Mouse (Mus musculus) limb, embryonic 10.5 days (tissue): Measurements from ENCODE around the gene Gbf1. TPM values are rescaled to one million over a fixed set of nuclear protein-coding genes. Genes with fewer than 3 reads are reported as not detected.

Experiments
- DNase-seq: peaks from one replicate; pipeline ENCODE4 v3.0.0-alpha.2; 2017; ENCODE audit warnings: low spot score
- H3K27ac ChIP-seq: fragments of 300-500 bp; sonication (generic); 2 replicates; pipeline ENCODE4 v1.5.1; 2016; ENCODE audit warnings: mild to moderate bottlenecking
- H3K27me3 ChIP-seq: fragments of 300-500 bp; sonication (generic); 2 replicates; pipeline ENCODE4 v1.6.1; 2016; ENCODE audit warnings: low read depth, mild to moderate bottlenecking; ENCODE audit not compliant: poor library complexity, severe bottlenecking
- H3K36me3 ChIP-seq: fragments of 300-500 bp; sonication (generic); 2 replicates; pipeline ENCODE4 v1.6.1; 2016; ENCODE audit warnings: mild to moderate bottlenecking, moderate library complexity
- H3K4me1 ChIP-seq: fragments of 300-500 bp; sonication (generic); 2 replicates; pipeline ENCODE4 v1.6.1; 2016
- H3K4me3 ChIP-seq: fragments of 300-500 bp; sonication (generic); 2 replicates; pipeline ENCODE4 v1.5.1; 2016; ENCODE audit warnings: mild to moderate bottlenecking, moderate library complexity
- H3K9me3 ChIP-seq: fragments of 300-500 bp; sonication (generic); replicated peaks from 2 replicates; pipeline ENCODE4 v1.6.1; 2016; ENCODE audit warnings: mild to moderate bottlenecking
- WGBS: fragments of 180-500 bp; shearing (Covaris S2); methylation state at CpG from one replicate; pipeline ENCODE4 v1.1.7; 2016; 5-methylcytosine and 5-hydroxymethylcytosine counted together
- polyA plus RNA-seq: library from polyadenylated mRNA; unstranded; fragments of >200 nt; fragmentation: Nextera tagmentation; extraction: Ambion mirVana; gene quantifications from 2 replicates; pipeline ENCODE4 v1.2.1, GENCODE M21; 2016

Gbf1 gene
- polyA plus RNA-seq, 1 experiment from 2014 or later: 47.8 TPM

DNA sequence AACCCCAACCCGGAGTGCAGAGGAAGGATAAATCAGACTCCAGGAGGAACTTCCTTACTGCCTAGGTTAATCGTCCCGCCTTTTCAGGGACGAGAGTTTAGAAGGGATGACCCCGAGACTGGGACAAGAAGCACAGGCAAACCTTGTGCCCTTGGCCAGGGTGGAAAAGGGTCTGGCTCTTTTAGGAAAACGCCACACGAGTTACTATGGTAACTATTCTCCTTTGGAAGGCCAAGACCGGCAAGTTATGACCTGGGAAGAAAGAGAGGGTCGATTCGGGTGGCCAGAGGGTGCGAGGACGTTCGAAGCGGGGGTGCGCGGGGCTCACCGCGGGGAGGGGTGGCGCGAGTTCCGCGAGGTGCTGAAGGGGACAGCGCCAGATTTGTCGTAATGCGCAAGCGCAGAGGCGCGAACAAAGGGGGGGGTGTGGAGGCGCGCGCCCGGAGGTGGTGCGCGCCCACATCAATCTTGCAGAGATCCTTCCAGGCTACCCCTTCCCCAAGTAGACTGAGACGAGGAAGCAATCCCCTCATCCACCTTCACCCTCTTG lies 174.5 kb downstream of the Gbf1 start, which contains the start of gene Psd:
Gene Psd (minus strand): TSS at position 401 of the 550 bp plus-strand sequence.
- H3K4me1 ChIP-seq: peaks cover 41% of the 10 kb centered on the region
- peaks cover 73% of the 10 kb centered on the region for H3K27me3 ChIP-seq
- peak; percentile 69 for DNase-seq
- peak within 1 kb of the TSS; percentile 69 for H3K4me3 ChIP-seq
- H3K9me3 ChIP-seq: no peaks in the 10 kb centered on the region
- peaks cover 17% of the 10 kb centered on the region for H3K36me3 ChIP-seq
- WGBS: under 1% methylated on average over 35 of the region's 35 CpGs
- peak within 1 kb of the TSS; percentile 83 for H3K27ac ChIP-seq

GRCm38 (mm10) chr19:46327531-46328064 lies 175.3 kb downstream of the Gbf1 start:
- peaks cover 40% of the 10 kb centered on the region for H3K4me1 ChIP-seq
- no peak for DNase-seq
- H3K4me3 ChIP-seq: peak overlapping the region; percentile 69
- H3K9me3 ChIP-seq: no peaks in the 10 kb centered on the region
- H3K27me3 ChIP-seq: peaks cover 65% of the 10 kb centered on the region
- 32% methylated on average over 14 of the region's 14 CpGs for WGBS
- H3K27ac ChIP-seq: peak overlapping the region; percentile 83; the same call in 1 of the 2 replicates
- peaks cover 20% of the 10 kb centered on the region for H3K36me3 ChIP-seq

DNA sequence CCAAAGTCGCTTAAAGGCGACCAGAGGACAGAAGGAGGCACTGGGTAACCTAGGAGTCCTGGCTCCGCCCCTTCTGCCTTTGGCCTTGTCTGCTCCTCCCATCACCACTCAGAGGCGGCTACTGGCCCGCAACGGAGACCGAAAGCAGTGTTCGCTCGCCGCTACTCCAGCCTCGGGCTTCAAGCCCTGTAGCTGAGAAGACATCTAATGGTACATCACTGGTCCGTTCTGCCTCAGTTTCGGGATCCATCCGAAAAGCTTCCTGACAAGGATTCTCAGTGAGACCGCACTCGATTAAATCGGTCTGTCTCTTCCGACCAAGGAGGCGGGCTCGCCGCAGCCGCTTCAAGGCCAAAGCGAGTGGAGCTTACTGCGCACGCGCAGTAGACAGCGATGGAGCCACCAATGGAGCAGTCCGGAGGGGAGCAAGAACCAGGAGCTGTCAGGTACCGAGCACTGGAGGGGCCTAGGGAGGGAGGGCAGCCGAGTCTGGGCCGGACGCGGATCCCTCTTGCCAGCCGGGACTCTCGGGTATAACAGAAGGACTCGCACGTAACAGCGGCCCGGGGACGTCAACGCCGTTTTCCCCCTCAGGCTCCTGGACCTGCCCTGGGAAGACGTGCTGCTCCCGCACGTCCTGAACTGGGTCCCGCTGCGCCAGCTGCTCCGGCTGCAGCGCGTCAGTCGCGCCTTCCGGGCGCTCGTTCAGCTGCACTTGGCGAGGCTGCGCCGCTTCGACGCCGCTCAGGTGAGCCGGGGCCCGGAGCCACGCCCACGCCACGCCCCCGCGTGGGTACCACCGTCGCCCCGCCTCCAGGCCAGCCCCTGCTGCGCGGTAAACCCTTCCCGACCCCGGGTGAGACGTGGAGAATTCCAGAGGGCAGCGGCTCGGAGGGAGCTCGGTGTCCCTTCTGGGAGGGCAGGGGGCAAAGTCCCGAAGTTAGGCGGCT lies 176.0 kb downstream of the Gbf1 start, which contains the start of gene Fbxl15:
Gene Fbxl15 (plus strand): TSS at position 104 of the 950 bp plus-strand sequence.
- WGBS: under 1% methylated on average over 81 of the region's 81 CpGs
- Histone ChIP-seq H3K27me3 (peaks cover 57% of the 10 kb centered on the region), H3K27ac (peak within 1 kb of the TSS; percentile 83), H3K4me1 (peaks cover 44% of the 10 kb centered on the region), H3K4me3 (peak within 1 kb of the TSS; percentile 69), H3K9me3 (no peaks in the 10 kb centered on the region), H3K36me3 (peaks cover 20% of the 10 kb centered on the region)
- DNase-seq: peak; percentile 94

DNA sequence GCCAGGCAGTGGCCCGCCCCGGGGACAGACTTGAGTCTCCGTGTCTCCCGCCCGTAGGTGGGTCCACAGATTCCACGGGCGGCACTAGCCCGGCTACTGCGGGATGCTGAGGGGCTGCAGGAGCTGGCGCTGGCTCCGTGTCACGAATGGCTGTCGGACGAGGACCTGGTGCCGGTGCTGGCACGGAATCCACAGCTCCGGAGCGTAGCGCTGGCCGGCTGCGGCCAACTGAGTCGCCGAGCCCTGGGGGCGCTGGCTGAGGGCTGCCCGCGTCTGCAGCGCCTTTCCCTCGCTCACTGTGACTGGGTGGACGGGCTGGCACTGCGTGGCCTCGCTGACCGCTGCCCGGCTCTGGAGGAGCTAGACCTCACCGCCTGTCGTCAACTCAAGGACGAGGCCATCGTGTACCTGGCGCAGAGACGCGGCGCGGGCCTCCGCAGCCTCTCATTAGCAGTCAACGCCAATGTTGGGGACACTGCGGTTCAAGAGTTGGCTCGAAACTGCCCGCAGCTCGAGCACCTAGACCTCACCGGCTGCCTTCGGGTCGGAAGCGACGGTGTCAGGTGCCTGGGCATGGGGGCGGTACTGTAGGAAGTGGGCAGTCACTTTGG lies 176.8 kb downstream of the Gbf1 start:
- H3K27ac ChIP-seq: peak overlapping the region; percentile 83
- peaks cover 50% of the 10 kb centered on the region for H3K27me3 ChIP-seq
- H3K9me3 ChIP-seq: no peaks in the 10 kb centered on the region
- no peak for DNase-seq
- H3K4me1 ChIP-seq: peaks cover 44% of the 10 kb centered on the region
- H3K36me3 ChIP-seq: peaks cover 20% of the 10 kb centered on the region
- 3% methylated on average over 54 of the region's 54 CpGs for WGBS
- peak overlapping the region; percentile 69 for H3K4me3 ChIP-seq

DNA sequence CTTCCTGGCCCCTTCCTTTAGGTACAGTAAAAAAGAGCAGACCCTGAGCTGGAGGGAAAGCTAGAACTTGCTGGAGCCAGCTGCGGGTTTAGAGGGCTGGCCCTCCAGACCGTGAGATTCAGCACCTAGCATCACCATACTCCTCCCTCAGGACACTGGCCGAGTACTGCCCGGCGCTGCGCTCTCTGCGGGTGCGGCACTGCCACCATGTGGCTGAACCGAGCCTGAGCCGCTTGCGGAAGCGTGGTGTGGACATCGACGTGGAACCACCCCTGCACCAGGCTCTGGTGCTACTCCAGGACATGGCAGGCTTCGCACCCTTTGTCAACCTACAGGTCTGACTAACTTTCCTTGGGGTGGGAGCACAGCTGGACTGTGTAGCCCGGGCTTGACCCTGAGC lies 177.6 kb downstream of the Gbf1 start:
- peaks cover 41% of the 10 kb centered on the region for H3K27me3 ChIP-seq
- DNase-seq: peak; percentile 84
- 6% methylated on average over 16 of the region's 16 CpGs for WGBS
- H3K9me3 ChIP-seq: no peaks in the 10 kb centered on the region
- peaks cover 20% of the 10 kb centered on the region for H3K36me3 ChIP-seq
- no peak overlapping the region for H3K27ac ChIP-seq
- peaks cover 44% of the 10 kb centered on the region for H3K4me1 ChIP-seq
- H3K4me3 ChIP-seq: peak overlapping the region; percentile 69

DNA sequence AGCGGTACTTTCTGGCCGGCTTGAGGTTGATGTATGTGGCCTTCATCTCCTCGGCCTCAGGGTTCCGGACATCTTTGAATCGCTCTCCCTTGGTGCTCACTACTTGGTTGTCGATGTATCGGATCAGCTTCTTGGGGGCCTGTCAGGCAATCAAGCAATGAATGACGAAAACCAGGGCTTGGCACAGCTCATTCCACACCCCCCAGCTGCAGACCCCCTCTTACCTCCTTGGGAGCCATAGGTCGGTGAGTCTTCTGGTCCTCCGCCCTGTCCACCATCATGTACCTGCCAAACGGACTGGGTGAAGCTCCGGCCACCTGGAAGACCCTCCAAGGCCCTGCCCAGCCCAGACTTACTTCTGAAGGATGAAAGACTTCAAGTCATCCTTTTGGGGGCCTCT lies 178.4 kb downstream of the Gbf1 start:
- DNase-seq: no peak
- 92% methylated on average over 12 of the region's 12 CpGs for WGBS
- H3K36me3 ChIP-seq: peaks cover 20% of the 10 kb centered on the region
- no peak overlapping the region for H3K27ac ChIP-seq
- peaks cover 34% of the 10 kb centered on the region for H3K27me3 ChIP-seq
- no peaks in the 10 kb centered on the region for H3K9me3 ChIP-seq
- H3K4me1 ChIP-seq: peaks cover 44% of the 10 kb centered on the region
- no peak overlapping the region for H3K4me3 ChIP-seq

- H3K4me1 ChIP-seq: peaks cover 44% of the 10 kb centered on the region
- H3K4me3 ChIP-seq: no peak overlapping the region
- no peak overlapping the region for H3K27ac ChIP-seq
- peaks cover 28% of the 10 kb centered on the region for H3K27me3 ChIP-seq
- 94% methylated on average over 14 of the region's 14 CpGs for WGBS
- peaks cover 20% of the 10 kb centered on the region for H3K36me3 ChIP-seq
- no peak for DNase-seq
- H3K9me3 ChIP-seq: no peaks in the 10 kb centered on the region
Observed at GRCm38 (mm10) chr19:46331326-46331725, 179.0 kb downstream of the Gbf1 start.

DNA sequence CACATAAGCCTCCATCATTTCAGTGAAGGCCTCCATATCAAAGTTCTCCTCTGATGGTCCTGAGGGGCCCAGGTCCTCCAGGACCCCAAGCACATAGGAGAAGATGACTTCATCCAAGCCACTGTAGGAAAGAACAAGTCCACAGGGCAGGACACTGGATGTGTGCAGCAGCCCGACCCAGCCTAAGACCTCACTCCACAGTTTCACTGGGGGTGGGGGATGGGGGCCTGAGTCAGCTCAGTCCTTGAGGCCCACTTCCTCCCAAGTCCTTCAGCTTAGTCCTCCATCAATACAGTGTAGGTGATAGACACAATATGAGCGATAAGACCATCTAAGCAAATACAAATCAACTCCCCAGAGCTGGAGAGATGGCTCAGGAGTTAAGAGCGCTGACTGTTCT lies 179.6 kb downstream of the Gbf1 start:
- H3K27me3 ChIP-seq: peaks cover 22% of the 10 kb centered on the region
- H3K9me3 ChIP-seq: no peaks in the 10 kb centered on the region
- no peak overlapping the region for H3K27ac ChIP-seq
- no peak for DNase-seq
- H3K4me3 ChIP-seq: no peak overlapping the region
- WGBS: 84% methylated on average over 3 of the region's 3 CpGs
- peaks cover 20% of the 10 kb centered on the region for H3K36me3 ChIP-seq
- peaks cover 38% of the 10 kb centered on the region for H3K4me1 ChIP-seq

GRCm38 (mm10) chr19:46332721-46333339 lies 180.5 kb downstream of the Gbf1 start:
- Histone ChIP-seq H3K4me3 (no peak overlapping the region), H3K4me1 (peaks cover 34% of the 10 kb centered on the region)
- DNase-seq: no peak

DNA sequence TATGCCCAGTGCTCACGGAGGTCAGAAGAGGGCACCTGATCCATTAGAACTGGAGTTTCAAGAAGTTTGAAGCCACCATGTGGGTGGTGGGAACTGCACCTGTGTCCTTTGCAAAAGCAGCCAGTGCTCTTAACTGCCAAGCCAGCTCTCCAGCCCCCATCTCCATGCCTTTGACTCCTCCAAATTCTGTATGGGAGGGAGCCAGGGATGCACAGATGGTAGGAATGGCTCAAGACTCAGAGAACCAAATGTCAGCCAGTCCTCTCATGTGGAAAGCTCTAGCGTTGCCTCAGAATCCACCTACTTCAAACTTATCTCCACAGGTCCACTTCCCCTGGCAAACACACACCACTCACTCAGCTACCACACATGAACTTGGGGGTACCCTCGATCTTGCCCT lies 181.6 kb downstream of the Gbf1 start:
- Histone ChIP-seq H3K4me1 (peaks cover 31% of the 10 kb centered on the region), H3K27me3 (peaks cover 13% of the 10 kb centered on the region), H3K9me3 (no peaks in the 10 kb centered on the region), H3K4me3 (no peak overlapping the region), H3K27ac (no peak overlapping the region), H3K36me3 (peaks cover 20% of the 10 kb centered on the region)
- DNase-seq: no peak
- 87% methylated on average over 3 of the region's 3 CpGs for WGBS

More at GRCm38 (mm10) chr19:46332721-46333339, 180.5 kb downstream of the Gbf1 start:
- Histone ChIP-seq H3K27me3 (peaks cover 13% of the 10 kb centered on the region), H3K9me3 (no peaks in the 10 kb centered on the region), H3K27ac (peak overlapping the region; percentile 17; the same call in 1 of the 2 replicates), H3K36me3 (peaks cover 20% of the 10 kb centered on the region)
- WGBS: 73% methylated on average over 7 of the region's 7 CpGs
